Mouse (Mus musculus) bone marrow macrophage, adult 2 months (primary cell): ENCODE results near the gene Rnh1. TPM values are rescaled to one million over a fixed set of nuclear protein-coding genes. Genes with fewer than 3 reads are reported as not detected.
A peak's percentile ranks its signal among the peaks of the same experiment; 100 is the strongest.

ENCODE experiments used
- H3K27ac ChIP-seq: 2 replicates; pipeline ENCODE4 v1.5.1; 2012; ENCODE audit warnings: low read depth, low read length; ENCODE audit not compliant: insufficient read depth
- H3K4me1 ChIP-seq: 2 replicates; pipeline ENCODE4 v1.6.1; 2012; ENCODE audit warnings: low read length; ENCODE audit not compliant: control insufficient read depth, insufficient read depth
- H3K4me3 ChIP-seq: 2 replicates; pipeline ENCODE4 v1.5.1; 2012; ENCODE audit warnings: mild to moderate bottlenecking, low read length, moderate library complexity; ENCODE audit not compliant: insufficient read depth
- CTCF ChIP-seq: IDR thresholded peaks from 2 replicates; pipeline ENCODE4 v1.5.1; 2012; ENCODE audit warnings: low read depth, mild to moderate bottlenecking, low read length, moderate library complexity
- POLR2A ChIP-seq: IDR thresholded peaks from 2 replicates; pipeline ENCODE4 v1.6.1; 2012; ENCODE audit warnings: mild to moderate bottlenecking, low read depth, low read length, borderline replicate concordance
- polyA plus RNA-seq: library from polyadenylated mRNA; stranded (reverse); fragments of >200 nt; gene quantifications from 2 replicates; pipeline ENCODE4 v1.2.4, GENCODE M21; 2012; ENCODE audit not compliant: missing spikeins, insufficient read depth, insufficient read length

Gene Rnh1
- polyA plus RNA-seq, 1 experiment, result 141 TPM

DNA sequence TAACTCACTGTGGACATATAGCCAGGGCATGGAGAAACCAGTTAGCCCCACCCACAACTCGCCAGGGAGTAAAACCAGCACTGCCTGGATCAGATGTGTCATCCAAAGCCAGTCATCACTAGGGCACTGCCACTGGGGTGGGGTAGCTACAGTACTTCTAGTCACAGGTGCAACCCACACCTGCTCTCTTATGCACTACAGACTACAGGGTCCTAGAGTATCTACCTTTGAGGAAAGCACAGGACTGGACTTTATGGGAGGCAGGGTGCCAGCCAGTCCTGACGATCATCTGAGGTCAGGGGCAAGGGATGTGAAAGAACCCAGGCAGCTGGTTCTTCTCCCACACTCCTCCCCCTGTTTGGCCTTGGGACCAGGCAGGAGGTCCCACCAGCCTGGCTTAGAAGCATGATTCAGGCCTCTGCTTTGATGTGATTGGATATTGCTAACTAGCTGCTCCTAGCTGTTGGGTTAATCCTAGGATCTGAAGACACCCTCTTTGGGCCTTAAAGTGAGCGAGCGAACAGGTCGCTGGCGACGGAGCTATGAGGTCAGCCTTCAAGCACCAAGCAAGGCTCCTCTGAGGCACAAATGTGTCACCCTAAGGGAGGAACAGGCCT is 4.6 kb downstream of the Rnh1 start:
- H3K27ac ChIP-seq, result peak overlapping the region; percentile 87
- TF ChIP-seq POLR2A, result no peak
- no peak for TF ChIP-seq CTCF
- H3K4me3 ChIP-seq, result peak overlapping the region; percentile 73
- H3K4me1 ChIP-seq, result peaks cover 61% of the 10 kb centered on the region

DNA sequence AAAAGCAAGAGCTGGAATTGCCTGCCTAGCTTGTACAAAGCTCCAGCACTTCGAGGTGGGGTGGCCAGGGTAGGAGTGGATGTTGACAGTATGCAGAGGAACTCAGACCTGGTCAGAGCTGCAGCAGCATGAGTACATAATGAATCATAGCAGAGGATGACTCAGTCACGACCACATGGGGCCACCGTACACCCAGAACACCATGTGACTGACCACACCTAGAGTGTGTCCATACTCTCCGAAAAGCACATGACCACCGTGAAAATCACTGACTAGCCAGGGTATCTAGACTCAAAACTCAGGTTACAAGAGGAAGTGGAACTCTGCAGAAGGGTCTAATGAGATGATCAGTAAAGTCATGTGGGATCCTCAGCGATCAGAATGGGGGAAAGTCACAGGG is 7.8 kb downstream of the Rnh1 start:
- H3K27ac ChIP-seq, result peak overlapping the region; percentile 83
- TF ChIP-seq CTCF, result no peak
- TF ChIP-seq POLR2A, result no peak

DNA sequence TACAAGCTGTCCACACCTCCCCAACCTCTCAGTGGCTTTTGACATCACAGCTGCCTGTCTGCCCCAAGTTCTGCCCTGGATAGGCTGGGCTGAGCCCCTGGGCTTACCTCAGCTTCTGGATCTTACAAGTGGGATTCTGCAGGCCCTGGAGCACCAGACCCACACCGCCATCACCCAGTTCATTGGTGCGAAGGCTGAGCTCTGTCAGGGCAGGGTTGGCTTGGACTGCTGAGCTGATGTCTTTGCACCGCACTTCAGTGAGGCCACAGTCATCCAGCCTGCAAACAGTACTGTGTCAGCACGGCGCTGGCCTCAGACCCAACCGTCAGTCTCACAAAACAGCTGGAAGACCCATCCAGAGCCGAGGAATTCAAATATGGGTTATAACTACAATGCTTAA is 8.3 kb downstream of the Rnh1 start:
- Histone ChIP-seq H3K4me3 (no peak overlapping the region), H3K27ac (peak overlapping the region; percentile 83), H3K4me1 (peaks cover 41% of the 10 kb centered on the region)
- TF ChIP-seq POLR2A (no peak), CTCF (no peak)

More for the DNA sequence above, 7.8 kb downstream of the Rnh1 start:
- Histone ChIP-seq H3K4me3 (peak overlapping the region; percentile 10), H3K4me1 (peaks cover 46% of the 10 kb centered on the region)

DNA sequence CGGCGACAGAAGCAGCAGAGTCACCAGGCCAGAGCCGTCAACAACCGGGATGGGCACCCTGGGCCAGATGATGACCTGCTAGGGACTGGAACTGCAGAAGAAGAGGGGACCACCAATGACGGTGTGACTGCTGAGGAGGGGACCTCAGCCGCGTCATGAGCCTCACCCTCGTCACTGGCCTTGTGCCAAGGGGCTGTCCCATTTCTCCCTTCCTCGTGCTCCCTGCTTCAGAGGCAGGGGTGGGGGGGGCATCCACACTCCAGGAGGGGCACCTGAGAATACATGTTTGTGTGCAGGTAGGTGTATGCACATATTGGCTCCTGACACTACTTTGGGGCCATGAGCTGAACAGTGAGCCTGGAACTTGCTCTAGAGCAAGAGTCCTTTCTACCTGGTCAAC is 17.3 kb downstream of the Rnh1 start:
- H3K4me1 ChIP-seq, result no peaks in the 10 kb centered on the region
- H3K4me3 ChIP-seq, result no peak overlapping the region
- TF ChIP-seq POLR2A (no peak), CTCF (no peak)
- no peak overlapping the region for H3K27ac ChIP-seq

DNA sequence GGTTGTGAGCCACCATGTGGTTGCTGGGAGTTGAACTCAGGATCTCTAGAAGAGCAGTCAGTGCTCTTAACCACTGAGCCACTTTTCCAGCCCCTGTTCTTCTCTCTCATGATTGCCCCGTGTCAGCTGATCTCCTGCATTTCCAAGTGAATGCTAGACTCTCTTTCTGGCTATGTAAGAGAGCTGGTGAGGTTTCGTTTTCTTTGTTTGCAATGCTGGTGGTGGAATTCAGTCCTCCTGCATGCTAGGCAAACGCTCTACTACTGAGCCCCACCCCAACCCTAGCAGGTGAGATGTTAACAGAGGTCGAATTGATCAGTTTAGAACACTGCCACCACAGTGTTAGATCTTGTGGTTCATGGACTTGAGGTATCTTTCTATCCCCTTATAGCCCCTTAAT is 24.0 kb downstream of the Rnh1 start:
- H3K4me1 ChIP-seq, result no peaks in the 10 kb centered on the region
- TF ChIP-seq POLR2A, result no peak
- no peak for TF ChIP-seq CTCF

DNA sequence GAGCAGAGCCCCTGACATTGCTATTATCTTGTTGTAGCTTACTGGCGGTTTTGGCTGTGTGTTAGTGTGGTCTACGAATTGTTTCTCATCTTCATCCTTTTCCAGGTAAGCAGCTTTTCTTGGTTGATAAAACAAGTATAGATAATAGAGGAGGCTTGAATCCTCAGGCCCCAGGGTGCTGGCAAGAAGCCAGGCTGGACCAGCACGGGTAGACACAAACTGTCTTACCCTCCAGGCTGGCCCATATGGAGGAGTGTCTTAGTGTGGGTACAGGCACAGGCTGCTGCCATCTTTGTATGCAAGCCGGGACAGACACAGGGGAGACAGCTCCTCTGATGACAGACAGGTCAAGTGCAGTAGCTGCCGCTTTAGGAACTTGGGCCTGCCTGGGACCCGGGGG is 25.6 kb downstream of the Rnh1 start:
- H3K4me1 ChIP-seq, result no peaks in the 10 kb centered on the region

More for the DNA sequence above, 24.0 kb downstream of the Rnh1 start:
- H3K27ac ChIP-seq, result no peak overlapping the region
- H3K4me3 ChIP-seq, result no peak overlapping the region

DNA sequence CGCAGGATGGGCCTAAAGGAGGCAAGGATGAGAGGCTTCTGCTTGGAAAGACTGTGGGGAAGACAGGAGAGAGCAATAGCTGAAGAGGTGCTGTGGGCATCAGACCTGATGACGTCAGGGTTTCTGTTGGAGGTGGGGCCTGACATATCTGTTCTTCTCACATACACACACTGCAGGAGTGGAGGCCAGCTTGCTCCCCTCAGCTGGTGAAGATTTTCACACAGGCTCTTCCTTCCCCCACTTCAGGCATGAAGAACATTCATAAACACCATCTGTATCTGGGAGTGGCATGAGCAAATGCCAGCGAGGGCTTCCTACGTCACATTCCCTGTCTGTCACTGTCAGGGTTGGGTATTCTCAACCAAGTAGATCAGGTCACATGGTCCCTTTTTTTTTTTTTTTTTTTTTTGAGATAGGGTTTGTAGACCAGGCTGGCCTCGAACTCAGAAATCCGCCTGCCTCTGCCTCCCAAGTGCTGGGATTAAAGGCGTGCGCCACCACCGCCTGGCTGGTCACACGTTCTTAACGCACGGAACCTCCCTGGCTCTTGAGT is 26.5 kb downstream of the Rnh1 start:
- H3K27ac ChIP-seq, result no peak overlapping the region
- H3K4me3 ChIP-seq, result no peak overlapping the region
- no peaks in the 10 kb centered on the region for H3K4me1 ChIP-seq
- TF ChIP-seq CTCF, result no peak
- no peak for TF ChIP-seq POLR2A

More for the DNA sequence above, 25.6 kb downstream of the Rnh1 start:
- TF ChIP-seq CTCF (no peak), POLR2A (no peak)
- Histone ChIP-seq H3K4me3 (no peak overlapping the region), H3K27ac (no peak overlapping the region)

DNA sequence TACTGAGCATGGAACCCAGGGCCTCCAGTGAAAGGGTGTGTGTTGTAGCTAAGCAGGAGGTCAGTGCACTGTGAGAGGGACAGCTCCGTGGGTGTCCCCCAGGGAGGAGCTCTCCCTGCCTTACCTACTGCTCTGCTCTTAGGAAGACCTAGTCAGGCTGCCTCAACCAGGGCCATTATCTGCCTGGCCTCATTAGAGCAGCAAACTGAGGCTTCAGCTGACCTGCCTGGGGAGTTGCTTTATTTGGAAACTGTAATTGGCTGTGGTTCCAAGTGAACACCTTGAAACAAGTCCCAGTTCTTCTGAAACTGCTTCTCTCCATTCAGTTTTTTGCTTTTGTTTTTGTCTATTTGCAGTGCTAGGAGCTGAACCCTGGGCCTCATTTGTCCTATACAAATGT is 27.3 kb downstream of the Rnh1 start:
- Histone ChIP-seq H3K4me3 (no peak overlapping the region), H3K4me1 (no peaks in the 10 kb centered on the region), H3K27ac (no peak overlapping the region)

DNA sequence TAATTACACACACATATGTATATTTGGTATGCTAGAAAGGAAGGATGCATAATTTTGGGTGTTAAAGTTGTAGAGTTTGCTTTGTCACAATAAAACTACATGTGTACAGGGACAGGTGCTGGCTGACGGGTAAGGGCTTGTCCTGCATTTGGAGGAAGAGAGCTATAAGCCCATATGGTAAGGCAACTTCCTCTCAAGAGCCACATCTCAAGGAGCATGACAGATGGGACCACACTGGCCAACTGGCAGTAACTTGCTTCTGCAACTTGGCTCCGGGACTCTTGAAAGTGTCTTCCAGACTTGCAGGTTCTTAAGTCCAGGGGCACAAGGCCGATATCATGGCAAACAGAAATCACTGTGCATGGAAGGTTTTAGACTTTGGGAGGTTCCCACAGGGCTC is 28.0 kb downstream of the Rnh1 start:
- no peak overlapping the region for H3K4me3 ChIP-seq
- no peaks in the 10 kb centered on the region for H3K4me1 ChIP-seq
- no peak overlapping the region for H3K27ac ChIP-seq
- no peak for TF ChIP-seq CTCF
- no peak for TF ChIP-seq POLR2A

More for the DNA sequence above, 27.3 kb downstream of the Rnh1 start:
- TF ChIP-seq POLR2A (no peak), CTCF (no peak)

DNA sequence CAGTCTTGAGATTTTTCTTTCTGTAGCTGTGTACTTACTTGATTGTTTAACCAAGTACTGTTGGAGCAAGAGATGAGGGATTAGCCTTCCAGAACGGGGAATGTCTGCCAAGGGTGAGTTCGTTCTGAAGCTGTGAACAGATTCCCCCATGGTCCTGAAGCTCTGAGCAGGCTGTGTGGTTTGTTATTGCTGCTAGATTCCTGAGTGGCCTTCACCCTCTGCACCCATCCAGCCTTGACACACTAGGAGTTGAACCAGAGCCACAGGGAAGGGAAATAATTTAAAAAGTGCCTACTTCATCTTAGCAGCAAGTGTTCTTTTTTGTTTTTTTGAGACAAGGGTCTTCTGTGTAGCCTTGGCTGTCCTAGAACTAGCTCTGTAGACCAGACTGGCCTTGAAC is 28.8 kb downstream of the Rnh1 start:
- Histone ChIP-seq H3K27ac (no peak overlapping the region), H3K4me1 (no peaks in the 10 kb centered on the region), H3K4me3 (no peak overlapping the region)
- no peak for TF ChIP-seq CTCF
- no peak for TF ChIP-seq POLR2A

DNA sequence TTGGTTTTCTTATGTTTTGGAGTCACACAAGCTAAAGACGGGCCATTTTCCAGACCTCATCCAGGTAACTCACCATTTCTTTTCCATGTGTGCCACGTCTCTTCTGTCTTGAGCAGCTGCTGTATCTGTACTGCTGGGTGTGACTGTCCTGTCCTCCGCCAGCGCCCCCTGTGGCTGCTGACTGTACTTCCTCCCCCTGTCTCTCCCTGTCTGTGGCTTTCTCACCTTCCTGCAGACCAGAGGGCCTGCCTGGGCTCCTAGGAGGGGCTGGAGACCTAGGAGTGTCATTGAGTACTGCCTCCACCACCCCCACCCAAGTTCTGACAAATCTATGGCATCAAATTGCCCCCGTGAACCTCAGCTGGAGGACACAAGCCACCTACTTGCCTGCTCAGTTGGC is 29.5 kb downstream of the Rnh1 start:
- Histone ChIP-seq H3K4me3 (no peak overlapping the region), H3K27ac (no peak overlapping the region), H3K4me1 (no peaks in the 10 kb centered on the region)
- TF ChIP-seq POLR2A, result no peak
- TF ChIP-seq CTCF, result peak; percentile 18; the same call in 1 of the 2 replicates
